Mouse (Mus musculus) thymus, adult 2 months (tissue): Measurements from ENCODE around the gene Armc2. TPM values are rescaled to one million over a fixed set of nuclear protein-coding genes. Genes with fewer than 3 reads are reported as not detected.
"Not testable (repeated sequence)": the region's sequence is repeated elsewhere in the genome, so short reads cannot be mapped to it uniquely, and the experiment has no call there.

Experiments used
- DNase-seq: peaks from one replicate; pipeline ENCODE4 v3.0.0; 2021
- H3K27ac ChIP-seq: fragments of 200-500 bp; 2 replicates; pipeline ENCODE4 v1.5.1; 2012; ENCODE audit warnings: low read length, control low read depth; ENCODE audit not compliant: control insufficient read depth, insufficient read depth
- H3K27me3 ChIP-seq: fragments of 200-500 bp; 2 replicates; pipeline ENCODE4 v1.6.1; 2012; ENCODE audit warnings: mild to moderate bottlenecking, low read length, moderate library complexity, mixed read lengths; ENCODE audit not compliant: control insufficient read depth, insufficient read depth
- H3K36me3 ChIP-seq: fragments of 200-500 bp; 2 replicates; pipeline ENCODE4 v1.6.1; 2012; ENCODE audit warnings: mild to moderate bottlenecking, low read length, moderate library complexity; ENCODE audit not compliant: control insufficient read depth, insufficient read depth
- H3K4me1 ChIP-seq: fragments of 200-500 bp; replicated peaks from 2 replicates; pipeline ENCODE4 v1.6.1; 2012; ENCODE audit warnings: low read length; ENCODE audit not compliant: control insufficient read depth, insufficient read depth
- H3K4me3 ChIP-seq: fragments of 200-500 bp; 2 replicates; pipeline ENCODE4 v1.5.1; 2012; ENCODE audit warnings: mild to moderate bottlenecking, low read length, control low read depth, moderate library complexity; ENCODE audit not compliant: control insufficient read depth, insufficient read depth
- CTCF ChIP-seq: fragments of 200-500 bp; IDR thresholded peaks from 2 replicates; pipeline ENCODE4 v1.5.1; 2012; ENCODE audit warnings: mild to moderate bottlenecking, control low read depth, low read length, moderate library complexity, borderline replicate concordance; ENCODE audit not compliant: control insufficient read depth, poor library complexity, insufficient read depth; ENCODE audit errors: extremely low read depth
- POLR2A ChIP-seq: fragments of 200-500 bp; IDR thresholded peaks from 2 replicates; pipeline ENCODE4 v1.6.1; 2012; ENCODE audit warnings: mild to moderate bottlenecking, low read length, control low read depth, moderate library complexity; ENCODE audit not compliant: control insufficient read depth, poor library complexity, insufficient read depth; ENCODE audit errors: extremely low read depth
- WGBS: fragments of 180-500 bp; shearing (Covaris S2); methylation state at CpG from one replicate; pipeline ENCODE4 v1.1.7; 2018; 5-methylcytosine and 5-hydroxymethylcytosine counted together
- polyA plus RNA-seq: library from polyadenylated mRNA; depleted of rRNA; stranded (reverse); fragments of >200 nt; gene quantifications from 2 replicates; pipeline ENCODE4 v1.2.3, GENCODE M21; 2012

Gene Armc2
- polyA plus RNA-seq, 1 experiment, result 0.46 TPM

DNA sequence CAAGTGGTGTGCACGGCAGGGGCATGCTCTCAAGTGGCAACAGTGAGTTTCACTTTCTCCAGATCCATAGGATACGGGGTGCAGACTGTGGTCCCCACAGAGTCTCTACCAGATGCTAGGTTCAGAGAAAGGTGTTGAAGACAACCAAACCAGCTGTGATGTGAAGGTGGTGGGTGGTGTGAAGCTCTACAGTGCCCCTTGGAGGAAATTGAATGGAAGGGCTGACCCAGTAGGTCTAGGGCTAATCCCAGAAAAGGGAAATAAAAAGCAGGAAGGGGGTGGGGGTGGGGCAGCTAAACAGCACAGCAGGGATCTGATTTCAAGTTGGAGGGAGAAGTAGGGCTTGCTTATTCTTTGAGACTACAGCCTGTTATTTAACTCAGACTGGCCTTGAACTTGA lies 58.4 kb downstream of the Armc2 start:
- H3K4me3 ChIP-seq, result no peak overlapping the region
- no peaks in the 10 kb centered on the region for H3K27me3 ChIP-seq
- WGBS, result 58% methylated on average over 2 of the region's 2 CpGs
- DNase-seq, result peak; percentile 16
- H3K4me1 ChIP-seq, result 0 out of 2 replicates have a peak, but pooled peaks cover 3% of the 10 kb centered on the region
- H3K27ac ChIP-seq, result no peak overlapping the region
- H3K36me3 ChIP-seq, result no peaks in the 10 kb centered on the region
- TF ChIP-seq CTCF, result no peak
- TF ChIP-seq POLR2A, result no peak

DNA sequence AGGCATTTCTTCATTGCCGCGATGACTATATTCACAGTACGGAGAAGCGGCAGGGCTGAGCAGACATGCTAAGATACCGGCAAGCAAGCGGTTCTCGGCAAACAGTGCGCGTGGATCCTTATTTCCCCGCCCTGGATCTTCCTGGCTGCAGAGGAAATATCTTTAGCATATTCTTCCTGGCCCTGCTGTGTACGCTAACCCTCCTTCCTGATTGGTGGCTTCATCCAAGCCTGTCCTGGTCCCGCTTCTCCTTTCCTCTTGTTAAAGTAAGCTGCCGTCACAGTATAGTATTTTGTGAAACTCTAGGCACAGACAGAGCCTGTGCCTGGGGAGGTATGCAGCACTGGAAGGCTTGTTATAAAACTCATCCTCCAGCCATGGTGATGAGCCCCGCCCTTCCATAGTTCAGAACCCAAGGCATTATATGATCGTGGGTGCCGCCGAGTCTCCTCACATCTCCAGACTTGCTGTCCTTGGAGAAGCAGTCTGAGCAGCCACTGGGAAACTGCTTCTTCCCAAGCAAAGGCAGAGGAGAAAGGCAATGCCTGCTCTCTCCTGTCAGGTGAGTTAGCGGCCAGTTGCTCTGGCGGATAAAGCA lies 59.5 kb downstream of the Armc2 start:
- no peak overlapping the region for H3K4me3 ChIP-seq
- H3K27ac ChIP-seq, result no peak overlapping the region
- no peaks in the 10 kb centered on the region for H3K27me3 ChIP-seq
- no peaks in the 10 kb centered on the region for H3K36me3 ChIP-seq
- 96% methylated on average over 19 of the region's 19 CpGs for WGBS
- TF ChIP-seq CTCF (no peak), POLR2A (no peak)
- 0 out of 2 replicates have a peak, but pooled peaks cover 3% of the 10 kb centered on the region for H3K4me1 ChIP-seq
- no peak for DNase-seq

DNA sequence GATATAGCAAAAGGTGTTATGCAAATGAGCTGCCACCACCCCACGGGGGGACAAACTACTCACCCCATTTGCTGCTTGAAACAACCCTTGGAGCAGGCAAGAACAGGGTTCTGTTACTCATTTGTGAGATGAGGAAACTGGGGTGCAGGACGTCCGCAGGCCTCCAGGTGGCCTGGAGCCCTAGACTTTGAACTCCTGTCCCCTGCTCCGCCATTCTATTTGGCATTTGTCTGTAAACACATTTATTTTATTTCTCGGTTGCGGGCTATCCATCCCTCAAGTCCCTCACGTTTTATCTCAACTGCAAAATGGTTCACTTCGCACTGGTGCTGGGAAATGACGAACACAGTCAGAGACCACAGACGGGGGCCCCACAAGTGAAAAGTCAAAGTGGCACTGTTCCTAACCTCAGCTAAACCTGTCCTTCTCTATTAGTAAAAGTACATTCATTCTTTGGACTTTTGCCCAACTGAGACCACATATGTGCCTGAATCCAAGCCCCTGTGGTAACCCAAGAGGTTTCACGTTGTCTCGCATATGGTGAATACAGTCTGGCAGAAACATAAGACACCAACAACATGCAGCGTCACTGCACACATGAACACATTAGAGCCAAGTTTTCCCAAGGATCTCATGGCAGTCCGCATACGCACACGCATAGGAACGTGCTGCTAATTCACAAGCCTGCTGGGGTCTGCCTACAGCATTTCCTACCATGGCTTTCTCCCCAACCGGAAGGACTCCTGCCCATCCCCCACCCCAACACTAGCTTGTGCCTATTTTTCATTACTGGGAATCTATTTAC lies 60.6 kb downstream of the Armc2 start:
- peak; percentile 53 for DNase-seq
- Histone ChIP-seq H3K27ac (no peak overlapping the region), H3K4me3 (no peak overlapping the region), H3K27me3 (no peaks in the 10 kb centered on the region), H3K36me3 (no peaks in the 10 kb centered on the region), H3K4me1 (0 out of 2 replicates have a peak, but pooled peaks cover 3% of the 10 kb centered on the region)
- WGBS, result 61% methylated on average over 18 of the region's 18 CpGs
- TF ChIP-seq CTCF (no peak), POLR2A (no peak)

DNA sequence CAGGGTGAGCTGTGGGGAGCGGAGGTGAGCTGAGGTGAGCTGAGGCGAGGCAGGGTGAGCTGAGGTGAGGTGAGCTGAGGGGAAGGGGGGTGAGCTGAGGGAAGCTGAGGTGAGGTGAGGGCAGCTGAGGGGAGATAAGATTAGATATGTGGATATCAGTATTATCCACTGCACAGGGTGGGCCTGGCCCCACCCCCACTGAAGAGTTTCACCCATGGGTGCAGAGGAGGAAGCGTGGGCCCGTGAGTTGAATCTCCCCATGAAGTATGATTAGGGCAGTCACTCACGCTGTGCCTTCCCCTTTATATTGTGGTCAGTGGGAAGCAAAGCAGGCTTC lies 64.7 kb downstream of the Armc2 start:
- WGBS, result 83% methylated on average over 5 of the region's 5 CpGs
- H3K27ac ChIP-seq, result no peak overlapping the region
- TF ChIP-seq POLR2A, result no peak
- no peak for TF ChIP-seq CTCF
- no peaks in the 10 kb centered on the region for H3K27me3 ChIP-seq
- no peaks in the 10 kb centered on the region for H3K36me3 ChIP-seq
- no peak overlapping the region for H3K4me3 ChIP-seq
- no peak for DNase-seq
- H3K4me1 ChIP-seq, result 0 out of 2 replicates have a peak, but pooled peaks cover 3% of the 10 kb centered on the region

DNA sequence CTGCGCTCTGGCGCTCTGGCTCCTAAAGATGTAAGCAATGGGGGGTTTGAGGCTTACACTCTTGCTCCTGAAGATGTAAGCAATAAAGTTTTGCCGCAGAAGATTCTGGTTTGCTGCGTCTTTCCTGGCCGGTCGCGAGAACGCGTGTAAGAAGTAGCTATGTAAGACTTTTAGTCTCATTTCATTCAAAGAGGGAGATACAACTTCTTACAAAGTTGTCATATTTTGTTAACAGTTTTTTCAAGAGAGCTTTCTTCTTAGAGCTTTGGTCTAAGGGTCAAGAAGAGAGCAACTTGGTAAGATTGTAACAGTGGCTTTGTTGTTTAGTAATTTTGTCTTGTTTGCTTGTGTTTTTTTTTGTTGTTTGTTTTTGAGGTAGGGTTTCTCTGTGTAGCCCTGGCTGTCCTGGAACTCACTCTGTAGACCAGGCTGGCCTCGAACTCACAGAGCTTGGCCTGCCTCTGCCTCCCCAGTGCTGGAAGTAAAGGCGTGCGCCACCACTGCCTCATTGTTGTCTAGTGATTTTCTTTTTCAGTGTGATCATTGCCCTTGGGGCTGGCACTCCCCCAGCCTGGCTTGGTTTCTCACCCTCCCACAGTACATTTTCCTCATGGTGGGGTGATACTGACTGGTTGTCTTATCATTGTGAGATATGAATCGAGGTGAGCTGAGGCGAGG lies 65.3 kb downstream of the Armc2 start:
- Histone ChIP-seq H3K27me3 (no peaks in the 10 kb centered on the region), H3K4me1 (0 out of 2 replicates have a peak, but pooled peaks cover 3% of the 10 kb centered on the region), H3K4me3 (no peak overlapping the region), H3K27ac (no peak overlapping the region), H3K36me3 (no peaks in the 10 kb centered on the region)
- TF ChIP-seq CTCF, result no peak
- TF ChIP-seq POLR2A, result no peak
- DNase-seq, result no peak
- 92% methylated on average over 14 of the region's 14 CpGs for WGBS

DNA sequence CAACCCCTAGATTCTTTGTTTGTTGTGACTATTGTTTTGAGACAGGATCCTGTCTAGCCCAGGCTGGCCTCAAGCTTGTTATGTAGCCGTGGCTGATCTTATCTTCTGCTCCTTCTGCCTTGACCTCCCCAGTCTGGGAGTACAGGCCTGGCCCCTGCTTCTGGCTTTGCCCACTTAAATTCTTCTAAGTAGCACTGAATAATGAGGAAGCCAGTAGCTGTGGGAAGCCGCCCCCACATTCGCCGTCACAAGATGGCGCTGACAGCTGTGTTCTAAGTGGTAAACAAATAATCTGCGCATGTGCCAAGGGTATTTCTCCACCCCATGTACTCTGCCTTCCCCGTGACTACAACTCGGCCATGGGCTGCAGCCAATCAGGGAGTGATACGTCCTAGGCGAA lies 65.9 kb downstream of the Armc2 start:
- not testable (repeated sequence) for DNase-seq, H3K4me1 ChIP-seq

More for the DNA sequence above, 65.9 kb downstream of the Armc2 start:
- H3K27ac ChIP-seq, H3K27me3 ChIP-seq, H3K36me3 ChIP-seq, H3K4me3 ChIP-seq: not testable (repeated sequence)
- WGBS, result 96% methylated on average over 10 of the region's 10 CpGs
